Mouse (Mus musculus) kidney, embryonic 14.5 days (tissue): ENCODE data around the gene Churc1. TPM values are rescaled to one million over a fixed set of nuclear protein-coding genes. Genes with fewer than 3 reads are reported as not detected.

Source experiments
- ATAC-seq: fragments of 200-750 bp; cut with Nextera tagmentation; 2 replicates; pipeline ENCODE4 v1.8.0; 2017; ENCODE audit warnings: moderate number of reproducible peaks, mild to moderate bottlenecking, moderate TSS enrichment, moderate library complexity; ENCODE audit not compliant: low FRiP score, low TSS enrichment
- H3K27ac ChIP-seq: fragments of 300-500 bp; sonication (generic); 2 replicates; pipeline ENCODE4 v1.5.1; 2014; ENCODE audit warnings: low read depth, mild to moderate bottlenecking, low read length, moderate library complexity, mixed read lengths
- H3K27me3 ChIP-seq: fragments of 300-500 bp; sonication (generic); 2 replicates; pipeline ENCODE4 v1.6.1; 2014; ENCODE audit warnings: mild to moderate bottlenecking, low read length; ENCODE audit not compliant: control insufficient read depth, insufficient read depth
- H3K36me3 ChIP-seq: fragments of 300-500 bp; sonication (generic); 2 replicates; pipeline ENCODE4 v1.6.1; 2014; ENCODE audit warnings: low read length, mixed read lengths; ENCODE audit not compliant: control insufficient read depth, insufficient read depth
- H3K4me1 ChIP-seq: fragments of 300-500 bp; sonication (generic); 2 replicates; pipeline ENCODE4 v1.6.1; 2014; ENCODE audit warnings: low read length, mixed read lengths; ENCODE audit not compliant: control insufficient read depth, insufficient read depth
- H3K4me2 ChIP-seq: fragments of 300-500 bp; sonication (generic); replicated peaks from 2 replicates; pipeline ENCODE4 v1.6.1; 2014; ENCODE audit warnings: low read depth, mild to moderate bottlenecking, low read length
- H3K4me3 ChIP-seq: fragments of 300-500 bp; sonication (generic); 2 replicates; pipeline ENCODE4 v1.5.1; 2014; ENCODE audit warnings: mild to moderate bottlenecking, low read length
- H3K9ac ChIP-seq: fragments of 300-500 bp; sonication (generic); 2 replicates; pipeline ENCODE4 v1.6.1; 2014; ENCODE audit warnings: low read depth, mild to moderate bottlenecking, low read length, moderate library complexity
- H3K9me3 ChIP-seq: fragments of 300-500 bp; sonication (generic); 2 replicates; pipeline ENCODE4 v1.6.1; 2016; ENCODE audit warnings: low read length; ENCODE audit not compliant: control insufficient read depth
- WGBS: fragments of 180-500 bp; shearing (Covaris S2); extraction: QIAGEN DNeasy Blood & Tissue Kit; methylation state at CpG from one replicate; pipeline ENCODE4 v1.1.7; 2014; 5-methylcytosine and 5-hydroxymethylcytosine counted together
- polyA plus RNA-seq: library from polyadenylated mRNA; unstranded; fragments of >200 nt; fragmentation: Nextera tagmentation; extraction: Ambion mirVana; gene quantifications from 2 replicates; pipeline ENCODE4 v1.2.1, GENCODE M21; 2014

The Churc1 gene
- polyA plus RNA-seq, 1 experiment from 2014 or later = 138 TPM

DNA sequence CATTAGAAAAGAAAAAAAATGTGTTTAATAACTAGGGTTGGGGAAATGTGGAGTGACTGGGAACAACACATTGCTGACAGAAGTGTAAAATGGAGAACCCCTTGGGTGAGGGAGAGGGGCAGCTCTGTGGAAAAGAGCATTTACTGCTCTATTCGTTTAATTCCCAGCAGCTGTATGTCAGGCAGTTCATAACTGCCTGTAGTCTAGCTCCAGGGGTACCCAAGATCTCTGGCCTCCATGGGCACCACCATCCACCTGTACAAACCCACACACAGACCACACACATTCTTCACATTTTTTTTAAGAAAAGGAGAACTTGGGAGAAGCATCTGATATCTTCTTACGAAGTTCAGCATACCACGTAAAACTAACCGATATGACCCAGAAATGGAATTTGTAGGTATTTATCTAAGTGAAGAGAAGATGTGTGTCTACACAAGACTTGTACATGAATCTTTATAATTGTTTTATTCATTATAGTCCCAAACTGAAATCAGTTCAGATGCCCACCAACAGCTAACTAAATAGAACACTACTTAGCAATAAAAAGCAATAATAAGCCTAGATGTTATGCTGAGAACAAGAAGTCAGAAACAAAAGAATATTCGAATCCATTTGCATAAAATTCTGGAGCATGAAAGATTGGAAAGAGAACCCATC, 5.6 kb downstream of the Churc1 start:
- H3K4me3 ChIP-seq = no peak overlapping the region
- H3K4me1 ChIP-seq = peaks cover 4% of the 10 kb centered on the region; the same call in 1 of the 2 replicates
- no peaks in the 10 kb centered on the region for H3K9me3 ChIP-seq
- WGBS = 92% methylated on average over 5 of the region's 5 CpGs
- no peaks in the 10 kb centered on the region for H3K27me3 ChIP-seq
- H3K4me2 ChIP-seq = no peak overlapping the region
- no peak overlapping the region for H3K27ac ChIP-seq
- H3K36me3 ChIP-seq = no peaks in the 10 kb centered on the region
- H3K9ac ChIP-seq = no peak overlapping the region
- no peak for ATAC-seq

DNA sequence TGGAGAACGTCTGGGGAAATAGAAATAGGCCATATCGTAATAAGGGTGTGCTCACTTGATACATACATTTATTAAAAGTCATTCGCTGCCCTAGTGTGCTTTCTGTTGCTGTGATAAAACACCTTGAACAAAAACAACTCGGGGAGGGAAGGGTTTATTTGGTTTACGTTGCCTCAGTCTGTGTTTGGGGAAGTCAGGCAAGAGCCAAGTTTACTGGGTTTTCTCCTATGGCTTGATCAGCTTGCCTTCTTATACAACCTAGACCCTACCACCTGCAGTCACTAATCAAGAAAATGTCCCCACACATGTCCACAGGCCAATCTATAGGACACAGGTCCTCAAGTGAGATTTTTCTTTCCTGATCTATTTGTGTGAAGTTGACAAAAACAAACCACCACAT, 6.2 kb downstream of the Churc1 start:
- ATAC-seq = no peak
- H3K27me3 ChIP-seq = no peaks in the 10 kb centered on the region

DNA sequence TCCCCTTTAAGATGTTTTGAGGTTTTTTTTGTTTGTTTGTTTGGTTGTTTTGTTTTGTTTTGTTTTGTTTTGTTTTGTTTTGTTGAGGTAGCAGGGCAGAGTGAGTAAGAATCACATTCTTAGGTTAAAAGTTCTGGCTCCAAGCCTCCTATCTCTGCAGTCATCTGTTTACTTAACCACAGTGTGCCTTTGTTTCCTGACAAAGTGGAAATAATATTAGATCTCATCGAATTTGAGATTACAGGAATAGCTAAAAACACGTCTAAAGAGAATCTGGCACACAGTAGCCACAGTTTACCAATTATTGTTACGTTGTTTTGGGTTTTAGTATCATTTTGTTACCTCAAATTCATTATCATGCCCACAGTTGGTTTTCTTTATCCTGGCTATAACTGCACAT, 9.3 kb downstream of the Churc1 start:
- no peak overlapping the region for H3K9ac ChIP-seq
- H3K27ac ChIP-seq = no peak overlapping the region
- ATAC-seq = no peak
- 77% methylated on average over 3 of the region's 3 CpGs for WGBS
- H3K4me1 ChIP-seq = no peaks in the 10 kb centered on the region
- no peaks in the 10 kb centered on the region for H3K36me3 ChIP-seq
- H3K4me3 ChIP-seq = no peak overlapping the region
- H3K9me3 ChIP-seq = no peaks in the 10 kb centered on the region
- no peak overlapping the region for H3K4me2 ChIP-seq
- no peaks in the 10 kb centered on the region for H3K27me3 ChIP-seq

More for the DNA sequence above, 6.2 kb downstream of the Churc1 start:
- Histone ChIP-seq H3K36me3 (no peaks in the 10 kb centered on the region), H3K9me3 (no peaks in the 10 kb centered on the region), H3K4me3 (no peak overlapping the region), H3K4me2 (no peak overlapping the region), H3K9ac (no peak overlapping the region), H3K4me1 (no peaks in the 10 kb centered on the region), H3K27ac (no peak overlapping the region)
- 89% methylated on average over 5 of the region's 5 CpGs for WGBS

- Histone ChIP-seq H3K4me3 (no peak overlapping the region), H3K27me3 (no peaks in the 10 kb centered on the region), H3K4me2 (no peak overlapping the region), H3K27ac (no peak overlapping the region), H3K9me3 (no peaks in the 10 kb centered on the region), H3K9ac (no peak overlapping the region), H3K36me3 (no peaks in the 10 kb centered on the region), H3K4me1 (no peaks in the 10 kb centered on the region)
- 72% methylated on average over 4 of the region's 4 CpGs for whole genome bisulfite sequencing
- no peak for ATAC-seq
Measured at GRCm38 (mm10) chr12:76775132-76775531, 9.8 kb downstream of the Churc1 start.

- no peaks in the 10 kb centered on the region for H3K27me3 ChIP-seq
- no peaks in the 10 kb centered on the region for H3K4me1 ChIP-seq
- no peaks in the 10 kb centered on the region for H3K36me3 ChIP-seq
- no peak overlapping the region for H3K4me3 ChIP-seq
- 89% methylated on average over 5 of the region's 5 CpGs for WGBS
- ATAC-seq = no peak
- no peak overlapping the region for H3K9ac ChIP-seq
- no peaks in the 10 kb centered on the region for H3K9me3 ChIP-seq
- H3K27ac ChIP-seq = no peak overlapping the region
- no peak overlapping the region for H3K4me2 ChIP-seq
Measured at GRCm38 (mm10) chr12:76776898-76777297, 11.6 kb downstream of the Churc1 start.

GRCm38 (mm10) chr12:76777845-76778244, 12.5 kb downstream of the Churc1 start:
- no peaks in the 10 kb centered on the region for H3K4me1 ChIP-seq
- no peak overlapping the region for H3K9ac ChIP-seq
- no peak for ATAC-seq
- no peak overlapping the region for H3K4me2 ChIP-seq
- H3K27ac ChIP-seq = no peak overlapping the region
- no peaks in the 10 kb centered on the region for H3K9me3 ChIP-seq
- no peaks in the 10 kb centered on the region for H3K36me3 ChIP-seq
- H3K4me3 ChIP-seq = no peak overlapping the region
- H3K27me3 ChIP-seq = no peaks in the 10 kb centered on the region

DNA sequence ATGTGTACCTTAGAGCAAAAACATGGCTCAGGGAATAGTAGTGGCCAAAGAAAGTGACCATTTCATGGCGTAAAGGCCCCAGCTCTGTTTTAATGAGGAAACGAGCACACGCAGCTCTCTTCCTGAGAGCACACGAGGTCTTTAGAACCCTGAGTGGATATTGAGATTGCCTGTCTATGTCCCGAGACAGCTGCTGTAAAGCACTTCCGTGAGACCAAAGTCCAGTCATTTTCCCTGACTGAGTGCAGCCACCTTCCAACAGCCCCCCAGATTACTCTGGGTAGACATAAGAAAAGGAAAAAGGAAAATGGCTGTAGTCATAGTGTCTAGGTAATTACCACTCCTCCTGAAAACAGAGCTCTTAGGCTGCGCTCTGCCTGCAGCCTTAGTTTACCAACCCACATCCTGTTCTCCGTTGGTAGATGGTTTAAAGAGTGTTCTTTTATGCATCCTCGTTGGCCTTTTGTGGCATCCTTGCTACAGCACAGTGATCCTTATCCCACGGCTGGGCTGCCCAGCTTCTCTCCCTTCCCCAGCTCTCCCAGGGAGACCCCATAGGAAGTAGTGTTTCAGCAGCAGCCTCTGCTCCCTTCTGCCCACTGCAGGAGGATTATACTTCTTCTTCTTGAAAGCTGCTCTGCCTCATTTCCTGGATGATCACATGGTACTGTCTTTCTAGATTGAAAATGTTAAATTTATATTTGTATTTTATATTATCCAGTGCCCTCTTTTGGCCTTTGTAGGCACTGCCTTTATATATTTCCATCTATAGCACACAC, 13.2 kb downstream of the Churc1 start:
- Histone ChIP-seq H3K4me2 (no peak overlapping the region), H3K4me1 (no peaks in the 10 kb centered on the region), H3K4me3 (no peak overlapping the region), H3K9me3 (no peaks in the 10 kb centered on the region), H3K9ac (no peak overlapping the region), H3K36me3 (no peaks in the 10 kb centered on the region), H3K27me3 (no peaks in the 10 kb centered on the region), H3K27ac (no peak overlapping the region)
- 86% methylated on average over 10 of the region's 10 CpGs for WGBS
- no peak for ATAC-seq

GRCm38 (mm10) chr12:76779951-76780350, 14.6 kb downstream of the Churc1 start:
- Histone ChIP-seq H3K36me3 (no peaks in the 10 kb centered on the region), H3K4me3 (no peak overlapping the region), H3K27ac (no peak overlapping the region), H3K27me3 (no peaks in the 10 kb centered on the region), H3K9me3 (no peaks in the 10 kb centered on the region), H3K4me2 (no peak overlapping the region), H3K9ac (no peak overlapping the region), H3K4me1 (no peaks in the 10 kb centered on the region)
- 86% methylated on average over 5 of the region's 5 CpGs for WGBS
- no peak for ATAC-seq

DNA sequence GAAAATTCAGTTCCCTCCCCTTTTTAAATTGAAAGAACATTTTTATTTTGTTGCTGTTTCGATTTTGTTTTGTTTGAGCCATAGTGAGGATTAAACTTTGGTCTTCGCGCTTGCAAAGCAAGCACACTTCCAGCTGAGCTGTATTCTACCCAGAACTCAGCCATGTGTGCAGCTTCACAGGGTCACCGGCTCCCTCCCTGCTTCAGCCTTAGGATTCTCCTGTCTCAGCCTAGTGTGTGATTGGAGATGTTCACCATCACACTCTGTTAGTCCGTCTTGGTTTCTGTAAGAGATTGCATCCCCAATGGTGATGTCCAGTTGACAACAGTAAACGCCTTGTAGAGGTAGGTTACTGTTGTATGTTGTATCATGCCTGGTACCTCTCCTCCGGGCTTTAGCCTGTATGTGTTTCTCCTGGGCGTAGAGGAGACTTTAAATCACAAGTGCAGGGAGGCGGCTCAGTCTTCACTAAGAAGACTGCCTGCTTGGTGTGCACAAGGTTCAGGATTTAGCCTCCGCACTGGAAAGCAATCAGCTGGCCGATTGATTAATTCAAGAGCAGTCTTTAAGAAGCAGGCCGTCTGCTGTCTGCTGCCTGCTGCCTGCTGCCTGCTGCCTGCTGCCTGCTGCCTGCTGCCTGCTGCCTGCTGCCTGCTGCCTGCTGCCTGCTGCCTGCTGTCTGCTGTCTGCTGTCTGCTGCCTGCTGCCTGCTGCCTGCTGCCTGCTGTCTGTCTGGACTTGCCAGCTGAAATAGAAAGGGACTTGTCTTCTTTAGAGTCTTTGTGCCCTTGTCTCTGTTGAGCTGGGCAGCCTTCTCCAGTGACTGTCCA, 15.5 kb downstream of the Churc1 start:
- WGBS = 77% methylated on average over 12 of the region's 12 CpGs
- no peak for ATAC-seq
- H3K4me3 ChIP-seq = no peak overlapping the region

More for the DNA sequence above, 15.5 kb downstream of the Churc1 start:
- Histone ChIP-seq H3K9ac (no peak overlapping the region), H3K36me3 (no peaks in the 10 kb centered on the region), H3K27ac (no peak overlapping the region), H3K4me2 (no peak overlapping the region), H3K9me3 (no peaks in the 10 kb centered on the region), H3K27me3 (no peaks in the 10 kb centered on the region), H3K4me1 (no peaks in the 10 kb centered on the region)
